Mouse (Mus musculus) kidney, embryonic 15.5 days (tissue): Measurements from ENCODE around the gene Lrrc31. TPM values are rescaled to one million over a fixed set of nuclear protein-coding genes. Genes with fewer than 3 reads are reported as not detected.

Experiments used
- ATAC-seq: fragments of 200-750 bp; cut with Nextera tagmentation; replicated peaks from 2 replicates; pipeline ENCODE4 v1.8.0; 2017; ENCODE audit warnings: moderate TSS enrichment; ENCODE audit not compliant: low FRiP score
- H3K27ac ChIP-seq: fragments of 300-500 bp; sonication (generic); 2 replicates; pipeline ENCODE4 v1.5.1; 2015; ENCODE audit warnings: mild to moderate bottlenecking, inconsistent platforms
- H3K27me3 ChIP-seq: fragments of 300-500 bp; sonication (generic); 2 replicates; pipeline ENCODE4 v1.6.1; 2015; ENCODE audit warnings: inconsistent platforms
- H3K36me3 ChIP-seq: fragments of 300-500 bp; sonication (generic); 2 replicates; pipeline ENCODE4 v1.6.1; 2015; ENCODE audit warnings: inconsistent platforms
- H3K4me1 ChIP-seq: fragments of 300-500 bp; sonication (generic); 2 replicates; pipeline ENCODE4 v1.6.1; 2015; ENCODE audit warnings: inconsistent platforms
- H3K4me2 ChIP-seq: fragments of 300-500 bp; sonication (generic); 2 replicates; pipeline ENCODE4 v1.6.1; 2015; ENCODE audit warnings: moderate library complexity, mild to moderate bottlenecking, inconsistent platforms
- H3K4me3 ChIP-seq: fragments of 300-500 bp; sonication (generic); replicated peaks from 2 replicates; pipeline ENCODE4 v1.5.1; 2015; ENCODE audit warnings: mild to moderate bottlenecking, inconsistent platforms
- H3K9ac ChIP-seq: fragments of 300-500 bp; sonication (generic); 2 replicates; pipeline ENCODE4 v1.6.1; 2015; ENCODE audit warnings: mild to moderate bottlenecking, inconsistent platforms
- H3K9me3 ChIP-seq: fragments of 300-500 bp; sonication (generic); replicated peaks from 2 replicates; pipeline ENCODE4 v1.6.1; 2016; ENCODE audit warnings: inconsistent platforms
- WGBS: fragments of 180-500 bp; shearing (Covaris S2); methylation state at CpG from one replicate; pipeline ENCODE4 v1.1.7; 2015; ENCODE audit warnings: mixed read lengths; 5-methylcytosine and 5-hydroxymethylcytosine counted together
- polyA plus RNA-seq: library from polyadenylated mRNA; unstranded; fragments of >200 nt; fragmentation: Nextera tagmentation; extraction: Ambion mirVana; gene quantifications from 2 replicates; pipeline ENCODE4 v1.2.1, GENCODE M21; 2015

Lrrc31 gene
- polyA plus RNA-seq, 1 experiment from 2014 or later = 0.18 TPM

GRCm38 (mm10) chr3:30658486-30658885, 41.2 kb downstream of the Lrrc31 start:
- no peak overlapping the region for H3K27ac ChIP-seq
- H3K36me3 ChIP-seq = no peaks in the 10 kb centered on the region
- WGBS = 74% methylated on average over 9 of the region's 9 CpGs
- no peak overlapping the region for H3K4me2 ChIP-seq
- no peak for ATAC-seq
- no peaks in the 10 kb centered on the region for H3K4me1 ChIP-seq
- H3K9me3 ChIP-seq = no peaks in the 10 kb centered on the region
- no peak overlapping the region for H3K4me3 ChIP-seq
- no peaks in the 10 kb centered on the region for H3K27me3 ChIP-seq
- no peak overlapping the region for H3K9ac ChIP-seq

GRCm38 (mm10) chr3:30655937-30656336, 43.7 kb downstream of the Lrrc31 start:
- Histone ChIP-seq H3K4me1 (peaks cover under 1% of the 10 kb centered on the region; the same call in 1 of the 2 replicates), H3K27ac (no peak overlapping the region), H3K9me3 (no peaks in the 10 kb centered on the region), H3K4me3 (no peak overlapping the region), H3K4me2 (no peak overlapping the region), H3K36me3 (no peaks in the 10 kb centered on the region), H3K9ac (no peak overlapping the region), H3K27me3 (peaks cover 6% of the 10 kb centered on the region)
- no peak for ATAC-seq
- WGBS = 81% methylated on average over 5 of the region's 5 CpGs

- H3K4me3 ChIP-seq = peak overlapping the region; percentile 47
- H3K4me1 ChIP-seq = peaks cover 15% of the 10 kb centered on the region
- peak overlapping the region; percentile 66 for H3K4me2 ChIP-seq
- peak overlapping the region; percentile 22; the same call in 1 of the 2 replicates for H3K9ac ChIP-seq
- H3K27me3 ChIP-seq = peaks cover 28% of the 10 kb centered on the region
- no peaks in the 10 kb centered on the region for H3K36me3 ChIP-seq
- H3K27ac ChIP-seq = no peak overlapping the region
- ATAC-seq = peak; percentile 69
- under 1% methylated on average over 41 of the region's 41 CpGs for WGBS
- H3K9me3 ChIP-seq = no peaks in the 10 kb centered on the region
Measured at GRCm38 (mm10) chr3:30650062-30650841, 49.4 kb downstream of the Lrrc31 start.

GRCm38 (mm10) chr3:30648466-30648865, 51.2 kb downstream of the Lrrc31 start:
- Histone ChIP-seq H3K4me2 (no peak overlapping the region), H3K36me3 (no peaks in the 10 kb centered on the region), H3K9ac (no peak overlapping the region), H3K27me3 (peaks cover 28% of the 10 kb centered on the region), H3K4me1 (peaks cover 15% of the 10 kb centered on the region), H3K4me3 (no peak overlapping the region), H3K9me3 (no peaks in the 10 kb centered on the region), H3K27ac (no peak overlapping the region)
- WGBS = 93% methylated on average over 2 of the region's 2 CpGs
- ATAC-seq = no peak

GRCm38 (mm10) chr3:30647440-30648090, 52.1 kb downstream of the Lrrc31 start, which contains the start of gene Lrrc34:
TSS of gene Lrrc34 (minus strand) at chr3:30647869.
- WGBS = 1% methylated on average over 25 of the region's 25 CpGs
- peak; percentile 95 for ATAC-seq
- Histone ChIP-seq H3K27me3 (peaks cover 28% of the 10 kb centered on the region), H3K27ac (no peak within 1 kb of the TSS), H3K4me2 (peak within 1 kb of the TSS; percentile 78), H3K4me3 (peak within 1 kb of the TSS; percentile 42), H3K36me3 (no peaks in the 10 kb centered on the region), H3K4me1 (peaks cover 15% of the 10 kb centered on the region), H3K9me3 (no peaks in the 10 kb centered on the region), H3K9ac (peak within 1 kb of the TSS; percentile 50; the same call in 1 of the 2 replicates)

GRCm38 (mm10) chr3:30646761-30647160, 52.9 kb downstream of the Lrrc31 start:
- H3K4me1 ChIP-seq = peaks cover 15% of the 10 kb centered on the region
- 54% methylated on average over 8 of the region's 8 CpGs for WGBS
- ATAC-seq = no peak
- no peaks in the 10 kb centered on the region for H3K9me3 ChIP-seq
- H3K27me3 ChIP-seq = peaks cover 24% of the 10 kb centered on the region
- no peaks in the 10 kb centered on the region for H3K36me3 ChIP-seq
- H3K4me2 ChIP-seq = peak overlapping the region; percentile 78; the same call in 1 of the 2 replicates
- no peak overlapping the region for H3K4me3 ChIP-seq
- H3K9ac ChIP-seq = no peak overlapping the region
- H3K27ac ChIP-seq = no peak overlapping the region

GRCm38 (mm10) chr3:30644207-30644606, 55.4 kb downstream of the Lrrc31 start, which contains the start of gene Lrriq4:
TSS of gene Lrriq4 (plus strand) at chr3:30644507.
- no peaks in the 10 kb centered on the region for H3K9me3 ChIP-seq
- H3K27me3 ChIP-seq = peaks cover 6% of the 10 kb centered on the region; the same call in 1 of the 2 replicates
- WGBS = 71% methylated on average over 2 of the region's 2 CpGs
- no peak for ATAC-seq
- peaks cover 3% of the 10 kb centered on the region for H3K4me1 ChIP-seq
- H3K4me3 ChIP-seq = no peak within 1 kb of the TSS
- no peak within 1 kb of the TSS for H3K9ac ChIP-seq
- H3K36me3 ChIP-seq = no peaks in the 10 kb centered on the region
- H3K27ac ChIP-seq = no peak within 1 kb of the TSS
- no peak within 1 kb of the TSS for H3K4me2 ChIP-seq

- Histone ChIP-seq H3K9me3 (no peaks in the 10 kb centered on the region), H3K4me2 (no peak overlapping the region), H3K4me1 (no peaks in the 10 kb centered on the region), H3K36me3 (no peaks in the 10 kb centered on the region), H3K27me3 (no peaks in the 10 kb centered on the region), H3K27ac (no peak overlapping the region), H3K4me3 (no peak overlapping the region), H3K9ac (no peak overlapping the region)
- WGBS = 82% methylated on average over 4 of the region's 4 CpGs
- no peak for ATAC-seq
Measured at GRCm38 (mm10) chr3:30635629-30636028, 64.0 kb downstream of the Lrrc31 start.

GRCm38 (mm10) chr3:30633681-30634080, 66.0 kb downstream of the Lrrc31 start:
- H3K9me3 ChIP-seq = no peaks in the 10 kb centered on the region
- no peak overlapping the region for H3K27ac ChIP-seq
- no peak overlapping the region for H3K4me3 ChIP-seq
- ATAC-seq = no peak
- WGBS = 59% methylated on average over 3 of the region's 3 CpGs
- no peaks in the 10 kb centered on the region for H3K27me3 ChIP-seq
- no peaks in the 10 kb centered on the region for H3K36me3 ChIP-seq
- H3K9ac ChIP-seq = no peak overlapping the region
- H3K4me1 ChIP-seq = no peaks in the 10 kb centered on the region
- no peak overlapping the region for H3K4me2 ChIP-seq

Other genes with a start within 250 kb of the Lrrc31 start
- 66.4 and 72.7 TPM in 2 replicates for gene Mecom, start 151.8 kb downstream of the Lrrc31 start, polyA plus RNA-seq
- not detected in 2 replicates for gene Actrt3, start 99.9 kb downstream of the Lrrc31 start, polyA plus RNA-seq
- gene Mynn, start 97.8 kb downstream of the Lrrc31 start, polyA plus RNA-seq = 34.3 and 36.0 TPM in 2 replicates
- gene Lrriq4, start 55.3 kb downstream of the Lrrc31 start, polyA plus RNA-seq = not detected in 2 replicates
- 2.2 and 2.4 TPM in 2 replicates for gene Lrrc34, start 52.0 kb downstream of the Lrrc31 start, polyA plus RNA-seq
- not detected in 2 replicates for gene Samd7, start 46.5 kb upstream of the Lrrc31 start, polyA plus RNA-seq
- gene Sec62, start 93.0 kb upstream of the Lrrc31 start, polyA plus RNA-seq = 90.5 and 106 TPM in 2 replicates
- gene Gpr160, start 156.1 kb upstream of the Lrrc31 start, polyA plus RNA-seq = 10.8 and 11.4 TPM in 2 replicates